Mouse (Mus musculus): ENCODE results near the gene P2rx2. TPM values are rescaled to one million over a fixed set of nuclear protein-coding genes. Genes with fewer than 3 reads are reported as not detected.

The P2rx2 gene
- polyA plus RNA-seq (2012; rRNA removed) = 1.7 and 1.8 TPM in 2 replicates

DNA sequence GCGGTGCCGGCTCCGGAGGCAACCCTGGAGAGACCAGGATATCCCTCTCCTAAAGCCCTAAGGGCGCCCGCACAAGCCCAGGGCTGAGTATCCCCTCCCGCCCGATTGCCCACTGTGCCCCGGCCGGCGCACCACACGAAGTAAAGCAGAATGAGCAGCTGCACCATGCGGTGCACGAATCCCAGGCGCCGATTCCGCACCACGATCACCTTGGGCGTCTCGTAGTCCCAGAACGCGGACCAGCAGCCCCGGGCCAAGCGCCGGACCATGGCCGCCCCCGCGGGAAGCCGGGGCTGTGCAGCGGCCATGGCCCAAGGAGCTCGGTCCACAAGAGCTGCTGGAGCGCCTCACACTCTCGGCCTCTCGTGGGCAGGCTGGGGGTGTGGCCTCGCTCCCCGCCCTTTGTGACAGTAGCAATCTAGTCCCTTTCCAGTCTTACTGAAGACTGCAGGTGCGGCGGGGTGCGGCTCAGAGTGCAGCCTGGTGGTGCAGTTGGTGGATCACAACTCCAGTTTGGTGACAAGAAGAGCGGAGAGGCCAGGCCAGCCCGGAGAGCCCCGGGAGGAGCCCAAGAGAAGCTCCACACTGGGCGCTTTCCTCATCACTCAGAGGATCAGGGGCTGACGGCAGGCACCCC is at the start of gene P2rx2:
Gene P2rx2, minus strand, starts transcription at position 565 of the 637 bp plus-strand sequence.
- peak; percentile 37 for DNase-seq (ENCODE audit: low spot score)

DNA sequence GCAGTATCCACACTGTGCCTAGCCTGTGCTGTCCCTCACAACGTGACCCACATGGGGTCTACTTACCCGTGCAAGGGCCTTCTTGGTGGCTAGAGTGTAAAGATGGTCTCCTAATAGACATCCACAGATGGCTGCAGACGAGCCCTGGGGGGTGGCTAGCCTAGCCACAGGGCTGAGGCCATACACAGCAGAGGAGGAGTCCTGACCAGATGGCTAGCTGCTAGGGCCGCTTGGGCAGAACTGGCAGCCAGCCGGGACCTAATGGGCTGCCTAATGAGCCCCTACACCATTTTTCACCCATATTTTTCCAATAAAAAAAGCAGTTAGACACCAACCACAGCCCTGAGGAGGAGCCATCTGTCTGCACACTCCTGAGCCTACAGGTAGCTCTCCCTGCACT is 49.7 kb upstream of the P2rx2 start:
- no peak for DNase-seq (ENCODE audit: low spot score)

DNA sequence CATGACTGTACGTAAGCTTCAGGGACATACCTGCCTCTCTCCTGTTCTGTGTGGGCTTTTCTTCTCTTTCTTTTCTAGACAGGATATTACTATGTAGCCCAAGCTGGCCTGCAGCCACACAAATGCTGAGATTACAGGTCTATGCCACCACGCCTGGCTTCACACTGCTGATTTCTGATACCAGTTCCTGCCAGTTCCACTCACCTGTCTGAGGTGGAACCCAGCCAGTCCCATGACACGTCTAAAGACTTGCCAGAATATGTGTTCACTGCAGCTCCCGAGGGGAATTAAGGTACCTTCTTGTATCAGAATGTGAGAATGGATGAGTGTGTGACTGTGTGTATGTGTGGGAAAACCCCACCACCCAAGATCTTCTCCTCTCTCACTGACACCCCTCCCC is 47.6 kb upstream of the P2rx2 start:
- DNase-seq (ENCODE audit: low spot score) = no peak

DNA sequence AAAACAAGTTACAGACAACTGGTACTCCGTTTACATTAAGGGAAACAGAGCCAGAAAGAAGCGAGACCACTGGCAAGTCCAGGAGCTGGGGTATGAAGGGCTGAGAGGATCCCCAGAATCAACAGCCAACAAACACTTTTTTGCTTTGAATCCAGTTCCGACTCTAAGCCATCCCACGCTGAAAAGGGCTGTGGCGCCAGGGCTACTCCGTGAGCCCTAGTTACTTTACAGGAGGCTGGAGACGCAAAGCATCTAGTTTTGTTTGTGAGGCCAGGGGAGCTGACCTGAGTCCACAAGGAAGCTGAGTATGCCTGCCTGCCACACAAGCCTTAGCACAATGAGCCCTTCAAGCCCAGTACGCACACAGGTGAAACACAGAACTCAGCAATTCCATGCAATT is 44.3 kb upstream of the P2rx2 start:
- DNase-seq (ENCODE audit: low spot score) = no peak

DNA sequence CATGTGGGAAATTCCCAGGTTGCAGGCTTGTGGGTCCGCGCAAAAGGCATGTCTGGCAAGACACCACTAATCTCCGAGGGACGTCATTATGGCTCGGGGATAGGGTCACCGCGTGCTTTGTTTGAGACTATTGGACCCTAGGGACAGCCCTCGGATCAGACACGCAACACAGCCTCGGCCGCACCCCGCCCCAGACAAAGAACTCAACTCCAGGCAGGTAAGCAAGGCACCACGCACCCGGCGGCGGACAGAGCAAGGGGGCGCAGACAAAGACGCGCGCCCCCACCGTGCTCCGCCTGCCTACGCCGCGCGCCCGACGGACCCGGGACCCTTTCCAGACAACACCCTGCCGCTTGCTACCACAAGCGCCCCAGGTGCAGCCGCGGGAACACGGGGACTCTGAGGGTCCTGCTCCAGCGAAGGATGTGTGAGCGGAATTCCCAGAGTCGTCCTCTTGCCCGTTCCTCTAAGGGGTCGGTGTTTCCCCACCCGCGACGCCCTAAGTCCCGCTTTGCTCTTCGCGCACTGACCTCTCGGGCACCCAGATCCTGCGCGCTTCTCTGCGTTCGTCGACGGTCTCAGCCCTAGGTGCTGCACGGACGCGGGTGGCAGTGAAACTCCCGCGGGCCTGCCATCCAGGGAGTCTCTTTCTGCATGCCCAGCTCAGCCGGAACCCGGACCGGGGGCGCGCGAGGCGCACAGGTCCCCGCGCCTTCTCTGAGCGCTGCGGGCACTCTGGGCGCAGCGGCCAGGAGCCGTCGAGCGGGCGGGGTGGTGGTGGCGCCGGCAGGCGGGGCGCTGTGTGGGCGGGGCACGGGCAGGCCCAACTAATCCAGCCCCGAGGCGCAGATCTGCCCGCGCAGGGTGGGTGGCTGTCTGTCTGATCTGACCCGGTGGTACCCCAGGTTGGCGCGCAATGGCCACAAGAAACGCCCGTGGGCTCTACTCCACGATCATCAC is 43.6 kb upstream of the P2rx2 start:
- peak; percentile 72 for DNase-seq (ENCODE audit: low spot score)

DNA sequence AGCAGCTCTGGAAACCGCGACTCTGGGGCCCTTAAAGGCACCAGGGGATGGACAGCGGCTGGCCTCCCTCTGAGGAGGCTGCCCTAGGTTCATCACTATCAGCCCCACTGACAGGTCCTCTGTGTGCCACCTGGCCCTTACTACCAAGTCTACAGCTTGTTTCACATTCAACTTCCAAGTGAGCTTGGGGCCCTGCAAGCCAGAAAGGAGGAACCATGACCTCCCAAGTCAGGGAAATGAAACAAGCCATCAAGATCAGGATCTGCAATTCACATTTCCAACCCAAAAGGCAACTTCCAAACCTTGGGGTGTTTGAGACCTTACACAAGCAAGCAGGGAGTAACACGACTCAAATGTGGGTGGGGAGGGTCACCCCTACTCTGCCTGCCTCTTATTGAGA is 42.3 kb upstream of the P2rx2 start:
- DNase-seq (ENCODE audit: low spot score) = no peak

DNA sequence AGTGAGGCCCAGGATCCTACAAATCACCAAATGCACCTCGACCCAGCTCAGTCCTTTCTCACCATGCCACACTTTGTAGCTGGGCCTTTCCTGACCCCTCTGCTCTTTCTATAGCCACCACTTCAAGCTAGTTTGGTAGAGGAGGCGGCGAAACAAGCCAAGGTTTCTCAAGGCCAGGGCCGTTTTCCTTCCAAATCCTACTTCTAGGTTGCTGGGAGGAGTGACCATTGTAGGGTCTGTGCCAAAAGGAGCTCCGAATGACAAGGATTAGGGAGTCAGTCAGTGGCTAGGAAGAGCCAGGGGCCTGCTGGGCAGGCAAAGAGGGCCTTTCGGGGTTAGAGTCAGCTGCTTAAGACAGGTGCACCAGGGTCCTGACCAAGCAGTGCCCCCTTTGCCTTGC is 41.5 kb upstream of the P2rx2 start:
- DNase-seq (ENCODE audit: low spot score) = no peak

DNA sequence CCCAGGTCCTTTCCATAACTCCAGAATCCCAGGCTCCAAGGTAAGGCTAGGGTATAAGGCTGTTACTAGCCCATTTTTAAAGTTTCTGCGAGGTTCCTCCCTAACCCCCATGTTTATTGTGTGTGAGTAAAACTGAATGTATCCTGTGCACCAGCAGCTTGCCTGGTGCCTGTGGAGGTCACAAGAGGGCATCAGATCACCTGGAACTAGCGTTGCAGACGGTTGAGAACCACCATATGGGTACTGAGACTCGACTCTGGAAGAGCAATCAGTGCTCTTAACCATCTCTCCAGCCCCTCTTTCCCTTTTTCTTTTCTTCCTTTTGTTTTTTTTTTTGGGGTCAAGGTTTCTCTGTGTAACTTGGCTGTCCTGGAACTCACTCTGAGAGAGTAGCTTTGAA is 36.8 kb upstream of the P2rx2 start:
- DNase-seq (ENCODE audit: low spot score) = no peak

DNA sequence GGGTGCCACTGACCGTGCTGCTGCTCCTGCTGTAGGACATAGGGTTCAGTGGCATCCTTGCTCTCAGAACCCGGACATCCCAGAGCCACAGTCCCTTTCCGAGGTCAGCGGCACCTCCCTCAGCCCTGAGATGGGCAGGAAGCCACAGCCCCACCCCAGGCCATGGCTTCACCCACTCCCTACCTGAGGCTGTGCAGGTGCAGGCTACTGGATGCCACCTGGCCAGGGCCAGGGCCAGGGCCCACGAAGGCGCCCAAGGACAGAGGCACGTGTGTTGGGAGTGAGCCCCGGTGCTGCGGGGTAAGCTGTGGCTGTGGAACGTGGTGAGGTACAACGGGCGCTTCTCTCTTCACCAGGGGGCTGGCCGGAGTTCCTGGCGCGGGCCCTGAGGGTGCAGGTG is 36.1 kb upstream of the P2rx2 start:
- no peak for DNase-seq (ENCODE audit: low spot score)

DNA sequence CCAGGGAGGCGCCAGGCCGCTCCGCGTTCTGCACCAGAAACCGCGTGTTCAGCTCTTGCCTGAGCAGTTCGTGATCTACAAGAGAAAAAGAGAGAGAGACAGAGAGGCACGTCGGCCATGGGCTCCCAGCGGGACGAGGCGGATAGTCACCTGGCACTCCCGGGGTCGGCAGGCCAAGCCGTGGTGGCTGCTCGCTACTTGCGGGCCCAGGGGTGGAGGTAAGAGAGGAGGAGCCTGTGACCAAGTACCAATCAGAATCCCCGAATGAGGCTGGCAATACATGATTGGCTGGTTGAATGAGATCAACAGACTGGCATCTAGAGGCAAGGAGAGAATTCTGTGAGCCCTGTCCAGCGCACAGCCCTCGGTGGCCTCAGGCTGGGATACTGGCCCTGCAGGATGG is 35.2 kb upstream of the P2rx2 start:
- no peak for DNase-seq (ENCODE audit: low spot score)

DNA sequence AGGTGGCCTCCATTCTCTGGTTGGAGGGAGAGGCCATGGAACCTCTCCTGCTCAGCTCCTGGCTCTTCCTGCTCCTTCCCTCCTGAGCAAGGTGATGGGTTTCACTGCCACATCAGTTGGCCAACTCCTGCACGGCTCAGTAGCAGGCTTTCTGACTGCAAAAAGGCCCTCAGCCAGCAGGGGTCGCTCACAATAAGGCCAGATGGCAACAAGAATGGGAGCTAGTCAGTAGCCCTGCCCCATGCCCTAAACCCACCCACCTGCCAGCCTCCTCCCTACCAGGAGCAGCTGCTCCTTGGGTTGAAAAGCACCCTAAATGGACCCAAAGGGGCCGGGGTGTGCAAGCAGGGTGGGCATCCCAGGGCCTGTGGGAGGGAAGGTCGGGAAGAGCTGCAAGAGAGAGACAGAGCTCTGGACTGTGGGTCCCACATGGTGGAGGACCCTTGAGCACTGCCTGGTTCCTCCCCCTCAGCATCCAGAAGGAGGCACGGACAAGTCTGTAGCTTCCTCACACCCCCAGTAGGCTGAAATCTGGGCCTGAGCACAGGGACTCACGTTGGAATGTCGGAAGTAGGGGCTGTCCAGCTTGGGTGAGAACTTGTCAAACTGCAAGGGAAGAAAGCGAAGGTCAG is 33.9 kb upstream of the P2rx2 start:
- DNase-seq (ENCODE audit: low spot score) = peak; percentile 60

DNA sequence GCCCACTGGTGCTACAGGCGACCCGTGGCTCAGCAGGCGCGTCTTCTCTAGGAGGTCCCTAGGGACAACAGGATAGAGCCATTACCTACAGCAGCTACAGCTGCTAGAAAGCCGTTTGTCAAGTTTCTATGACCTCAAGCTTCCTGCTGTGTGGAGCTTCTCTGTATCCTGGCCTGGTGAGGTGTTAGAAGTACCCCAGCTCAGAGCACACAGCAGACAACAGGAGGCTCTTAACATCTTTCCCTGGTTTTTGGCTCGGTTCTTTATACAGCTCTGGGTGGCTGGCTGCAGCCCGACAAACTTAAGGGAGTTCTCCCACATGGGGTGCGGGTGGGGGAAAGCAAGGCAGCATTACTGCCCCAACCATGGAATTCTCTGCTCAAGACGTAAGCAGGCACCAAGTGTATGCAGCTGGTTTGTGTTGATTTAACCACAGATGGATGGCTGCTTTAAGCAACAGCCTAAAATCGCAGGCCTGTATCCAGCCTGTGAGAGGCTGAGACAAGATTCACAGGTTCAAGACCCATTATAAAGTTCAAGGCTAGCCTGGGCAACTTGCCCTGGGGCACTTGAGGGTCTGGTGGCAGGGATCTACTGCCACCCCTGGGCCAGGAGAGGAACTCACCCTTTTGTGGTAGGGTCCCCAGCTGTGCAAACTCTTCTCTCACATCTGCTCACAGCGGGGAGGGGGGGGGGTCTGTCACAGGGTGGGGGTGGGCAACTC is 21.0 kb upstream of the P2rx2 start:
- no peak for DNase-seq (ENCODE audit: low spot score)

DNA sequence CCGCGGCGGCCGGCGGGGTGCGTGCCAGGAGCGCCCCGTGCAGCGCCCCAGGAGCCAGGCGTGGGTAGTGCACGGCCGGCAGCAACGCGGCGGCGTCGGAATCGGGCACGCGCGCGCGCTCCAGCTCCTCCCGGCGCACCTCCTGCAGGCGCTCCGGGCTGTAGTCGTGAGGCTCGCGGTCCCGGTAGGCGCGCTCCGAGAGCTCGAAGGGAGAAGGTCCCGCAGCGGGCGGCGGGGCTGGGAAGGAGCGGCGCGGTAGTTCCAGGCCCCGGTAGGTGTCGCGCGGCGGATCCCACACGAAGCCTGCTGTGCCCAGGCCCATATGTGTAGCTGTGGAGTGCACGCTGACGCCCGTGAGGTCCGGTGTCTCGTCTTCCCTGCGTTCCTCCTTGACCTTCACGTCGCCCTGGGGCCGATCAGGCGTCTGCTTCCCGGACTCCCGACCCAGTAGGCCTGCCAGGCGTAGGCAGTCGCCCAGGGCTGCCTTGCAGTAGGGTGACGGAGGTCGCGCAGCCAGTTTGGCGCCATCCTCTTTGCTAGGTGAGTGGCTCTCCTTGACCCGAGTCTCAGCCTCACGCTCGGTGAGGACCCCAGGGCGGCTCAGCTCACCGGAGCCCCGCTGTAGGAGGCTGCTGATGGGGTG is 20.3 kb upstream of the P2rx2 start:
- peak; percentile 64 for DNase-seq (ENCODE audit: low spot score)

DNA sequence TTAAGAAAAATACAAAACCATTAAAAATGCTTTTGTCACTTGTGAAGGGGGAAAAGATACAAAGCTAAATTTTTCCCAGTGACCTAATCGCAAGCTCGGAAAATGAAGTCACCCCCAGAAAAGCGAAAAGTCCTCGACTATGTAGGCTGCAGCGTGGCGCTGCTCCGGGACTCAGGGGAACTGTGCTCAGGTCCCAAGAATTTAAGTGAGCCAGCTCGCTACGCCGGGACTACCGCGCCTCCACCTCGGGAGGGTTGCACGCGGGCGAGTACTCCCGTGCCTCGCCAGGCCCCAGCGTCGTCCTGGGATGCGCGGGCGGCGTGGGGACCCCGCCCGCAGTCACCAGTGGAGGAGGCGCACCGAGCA is 19.8 kb upstream of the P2rx2 start:
- no peak for DNase-seq (ENCODE audit: low spot score)

DNA sequence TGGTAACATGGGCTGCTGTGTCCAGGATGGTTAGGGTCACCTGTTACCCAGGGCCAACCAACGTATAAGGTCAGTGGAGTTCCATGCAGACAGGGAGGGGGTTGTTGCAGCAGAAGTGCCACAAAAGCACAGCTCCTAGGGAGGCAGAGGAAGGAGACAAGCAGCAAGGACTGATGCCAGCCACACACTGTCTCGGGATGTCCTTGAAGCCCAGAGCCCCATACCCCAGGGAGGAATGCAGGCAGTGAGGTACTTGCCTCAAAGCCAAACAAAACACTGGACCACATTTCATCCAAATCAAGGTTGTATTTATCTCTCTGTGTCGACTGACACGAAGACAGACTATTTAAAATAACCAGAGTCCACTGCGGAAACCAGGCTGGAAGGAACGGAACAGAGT is 18.5 kb upstream of the P2rx2 start:
- DNase-seq (ENCODE audit: low spot score) = no peak

DNA sequence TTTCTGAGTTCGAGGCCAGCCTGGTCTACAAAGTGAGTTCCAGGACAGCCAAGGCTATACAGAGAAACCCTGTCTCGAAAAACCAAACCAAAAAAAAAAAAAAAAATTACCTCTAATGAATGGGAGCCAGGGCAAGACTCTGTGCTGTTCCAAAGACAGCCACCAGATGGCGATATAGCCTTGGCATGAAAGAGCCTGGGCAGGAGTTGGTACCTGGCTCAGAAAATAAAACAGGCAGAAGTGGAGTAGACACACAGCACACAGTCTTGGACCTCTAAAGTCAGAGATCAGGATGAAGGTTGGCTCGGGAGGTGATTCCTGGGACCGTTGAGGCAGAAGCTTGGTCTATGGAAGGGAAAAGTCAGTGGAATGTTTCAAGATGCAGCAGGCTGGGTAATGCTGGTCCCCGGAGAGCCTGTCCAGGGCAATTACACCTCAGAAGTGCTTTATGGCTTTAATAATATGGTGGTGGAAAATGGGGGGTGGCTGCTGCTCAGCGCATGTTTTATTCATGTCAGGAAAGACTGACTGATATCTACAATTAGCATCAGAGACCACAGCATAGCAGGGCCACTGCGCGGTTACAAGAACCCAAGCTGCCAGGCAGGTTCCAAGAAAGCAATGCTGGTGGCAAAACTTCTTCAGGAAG is 14.6 kb upstream of the P2rx2 start:
- peak; percentile 51 for DNase-seq (ENCODE audit: low spot score)

DNA sequence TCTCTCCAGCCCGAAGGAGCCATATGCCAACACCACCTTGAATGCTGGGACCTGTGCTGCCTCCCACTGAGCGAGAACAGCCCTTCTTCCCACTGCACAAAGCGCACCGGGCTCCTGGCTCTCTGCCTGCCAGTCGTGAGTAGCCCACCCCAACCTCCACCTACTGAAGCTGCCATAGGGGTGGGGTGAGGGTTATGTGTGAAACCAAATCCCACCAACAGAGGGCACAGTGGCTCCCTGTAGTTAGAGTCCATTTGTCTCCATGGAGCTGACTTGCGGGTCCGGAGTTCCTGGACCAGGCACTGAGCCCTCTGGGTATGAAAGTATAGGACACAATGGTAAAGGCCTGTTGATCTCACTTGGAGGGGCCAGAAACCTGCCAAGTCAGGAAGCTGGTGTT is 11.7 kb upstream of the P2rx2 start:
- DNase-seq (ENCODE audit: low spot score) = no peak

DNA sequence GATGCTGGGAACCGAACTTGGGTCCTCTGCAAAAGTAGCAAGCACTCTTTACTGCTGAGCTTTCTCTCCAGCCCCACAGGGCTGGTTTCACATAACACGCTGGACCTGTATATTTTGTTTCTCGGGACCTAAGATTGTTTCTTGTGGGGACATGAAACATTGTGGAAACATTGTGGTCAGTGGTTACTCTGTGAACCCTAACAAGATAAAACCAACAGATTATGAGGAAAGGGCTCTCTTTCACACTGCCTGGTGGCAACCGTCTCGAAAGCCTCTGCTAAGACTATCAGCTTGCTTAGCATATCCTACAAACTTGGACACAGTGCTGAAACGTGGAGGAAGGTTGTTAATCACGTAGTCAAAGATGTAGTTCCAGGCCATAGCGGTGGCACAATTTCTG is 4.0 kb upstream of the P2rx2 start:
- DNase-seq (ENCODE audit: low spot score) = no peak

DNA sequence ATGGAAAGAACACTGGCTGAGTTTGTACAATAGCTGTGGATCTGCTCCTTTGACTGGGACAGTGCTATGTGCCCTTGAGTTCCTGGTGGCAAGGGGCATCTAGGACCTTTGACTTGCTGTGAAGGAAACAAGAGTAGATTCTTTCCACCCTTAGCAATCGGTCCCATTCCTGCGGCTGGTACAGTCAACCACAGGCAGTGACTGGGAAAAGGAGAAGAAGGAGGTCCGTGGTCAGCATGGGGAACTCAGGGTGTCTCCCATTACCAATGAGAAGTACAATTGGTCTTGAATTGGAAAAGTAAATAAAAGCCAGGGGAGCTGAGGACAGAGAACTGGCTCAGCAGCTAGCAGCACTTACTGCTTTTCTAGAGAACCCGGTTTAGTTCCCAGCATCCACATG is 2.5 kb upstream of the P2rx2 start:
- DNase-seq (ENCODE audit: low spot score) = no peak

DNA sequence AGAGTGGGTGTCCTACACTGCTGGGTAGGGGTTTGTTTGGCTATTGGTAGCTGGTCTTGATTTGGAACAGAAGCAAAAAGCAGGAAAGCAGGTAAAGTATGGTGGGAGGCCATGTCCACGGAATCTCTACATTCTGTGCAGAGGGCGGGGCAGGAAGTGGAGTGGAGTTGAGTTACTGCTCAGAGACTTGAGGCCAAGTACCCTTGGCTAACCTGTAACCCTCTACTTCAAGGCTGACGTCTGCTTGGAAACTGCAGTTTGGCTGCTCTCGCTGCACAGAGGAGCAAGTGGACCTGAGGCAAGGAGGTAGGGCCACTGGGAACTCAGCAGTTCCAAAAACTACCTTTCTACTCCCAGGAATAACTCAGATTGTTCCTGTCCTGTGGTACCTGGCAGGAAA is 1.5 kb upstream of the P2rx2 start, which contains the start of gene Lrcol1:
Gene Lrcol1, plus strand, starts transcription at position 207 of the 400 bp plus-strand sequence.
- DNase-seq (ENCODE audit: low spot score) = no peak

DNA sequence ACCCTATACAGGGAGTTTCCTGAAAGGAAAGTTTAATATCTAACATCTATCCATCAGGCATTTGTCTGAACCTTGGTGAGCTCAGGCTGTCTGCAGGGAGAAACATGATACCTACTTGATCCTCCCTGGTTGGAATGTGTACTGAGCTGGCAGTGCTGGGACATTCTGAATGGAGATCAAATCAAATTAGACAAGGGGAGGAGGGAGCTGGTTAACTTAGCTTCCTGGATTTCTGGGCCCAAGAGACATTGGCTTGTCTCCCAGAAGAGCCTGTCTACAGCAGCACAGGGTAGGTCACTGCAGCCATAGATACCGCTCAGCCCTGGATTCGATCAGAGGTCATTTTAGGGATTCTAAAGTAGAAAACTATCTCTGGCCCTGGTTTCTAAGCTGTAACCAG is 4.2 kb downstream of the P2rx2 start:
- no peak for DNase-seq (ENCODE audit: low spot score)

All from urinary bladder, adult 2 months (tissue).